Mouse (Mus musculus): Measurements from ENCODE around the gene Syn3. TPM values are rescaled to one million over a fixed set of nuclear protein-coding genes. Genes with fewer than 3 reads are reported as not detected.

The Syn3 gene
- polyA plus RNA-seq, 1 experiment from 2014 or later: 24.8 TPM

- Histone ChIP-seq H3K27ac (ENCODE audit: low read length) (no peak overlapping the region), H3K9ac (replicated peaks; ENCODE audit: low read depth, low read length) (no peak overlapping the region), H3K4me1 (replicated peaks; ENCODE audit: control insufficient read depth, insufficient read depth, low read length) (no peaks in the 10 kb centered on the region), H3K4me2 (ENCODE audit: low read length) (no peak overlapping the region), H3K36me3 (ENCODE audit: control insufficient read depth, insufficient read depth) (peaks cover 12% of the 10 kb centered on the region), H3K4me3 (replicated peaks; ENCODE audit: low read length) (no peak overlapping the region), H3K9me3 (ENCODE audit: control insufficient read depth, low read length) (peaks cover 4% of the 10 kb centered on the region; the same call in 1 of the 2 replicates), H3K27me3 (replicated peaks; ENCODE audit: control insufficient read depth, insufficient read depth, low read length) (no peaks in the 10 kb centered on the region)
- WGBS: 35% methylated on average over 2 of the region's 2 CpGs
- no peak for ATAC-seq
These were observed 441.0 kb downstream of the Syn3 start for GRCm38 (mm10) chr10:86057712-86058111.

- no peak overlapping the region for H3K9ac ChIP-seq (replicated peaks; ENCODE audit: low read depth, low read length)
- no peak overlapping the region for H3K4me3 ChIP-seq (replicated peaks; ENCODE audit: low read length)
- no peak overlapping the region for H3K27ac ChIP-seq (ENCODE audit: low read length)
- 91% methylated on average over 11 of the region's 11 CpGs for WGBS
- no peak overlapping the region for H3K4me2 ChIP-seq (ENCODE audit: low read length)
- peaks cover 4% of the 10 kb centered on the region; the same call in 1 of the 2 replicates for H3K9me3 ChIP-seq (ENCODE audit: control insufficient read depth, low read length)
- no peaks in the 10 kb centered on the region for H3K4me1 ChIP-seq (replicated peaks; ENCODE audit: control insufficient read depth, insufficient read depth, low read length)
- no peak for ATAC-seq
- H3K27me3 ChIP-seq (replicated peaks; ENCODE audit: control insufficient read depth, insufficient read depth, low read length): no peaks in the 10 kb centered on the region
- peaks cover 12% of the 10 kb centered on the region for H3K36me3 ChIP-seq (ENCODE audit: control insufficient read depth, insufficient read depth)
These were observed 441.4 kb downstream of the Syn3 start for GRCm38 (mm10) chr10:86057286-86057685.

- H3K4me3 ChIP-seq (replicated peaks; ENCODE audit: low read length): no peak overlapping the region
These were observed 442.3 kb downstream of the Syn3 start for GRCm38 (mm10) chr10:86056297-86056903.

GRCm38 (mm10) chr10:86052818-86053522 lies 445.7 kb downstream of the Syn3 start:
- no peak for ATAC-seq
- H3K4me1 ChIP-seq (replicated peaks; ENCODE audit: control insufficient read depth, insufficient read depth, low read length): no peaks in the 10 kb centered on the region
- H3K27ac ChIP-seq (ENCODE audit: low read length): no peak overlapping the region

More at GRCm38 (mm10) chr10:86056297-86056903, 442.3 kb downstream of the Syn3 start:
- H3K9ac ChIP-seq (replicated peaks; ENCODE audit: low read depth, low read length): no peak overlapping the region
- no peaks in the 10 kb centered on the region for H3K27me3 ChIP-seq (replicated peaks; ENCODE audit: control insufficient read depth, insufficient read depth, low read length)
- 85% methylated on average over 8 of the region's 8 CpGs for WGBS
- no peaks in the 10 kb centered on the region for H3K4me1 ChIP-seq (replicated peaks; ENCODE audit: control insufficient read depth, insufficient read depth, low read length)
- H3K27ac ChIP-seq (ENCODE audit: low read length): no peak overlapping the region
- peaks cover 12% of the 10 kb centered on the region for H3K36me3 ChIP-seq (ENCODE audit: control insufficient read depth, insufficient read depth)
- H3K9me3 ChIP-seq (ENCODE audit: control insufficient read depth, low read length): peaks cover 4% of the 10 kb centered on the region; the same call in 1 of the 2 replicates
- no peak overlapping the region for H3K4me2 ChIP-seq (ENCODE audit: low read length)
- no peak for ATAC-seq

GRCm38 (mm10) chr10:86050522-86050921 lies 448.2 kb downstream of the Syn3 start:
- H3K9ac ChIP-seq (replicated peaks; ENCODE audit: low read depth, low read length): no peak overlapping the region
- H3K4me2 ChIP-seq (ENCODE audit: low read length): no peak overlapping the region
- H3K27ac ChIP-seq (ENCODE audit: low read length): no peak overlapping the region
- H3K4me3 ChIP-seq (replicated peaks; ENCODE audit: low read length): no peak overlapping the region
- no peaks in the 10 kb centered on the region for H3K27me3 ChIP-seq (replicated peaks; ENCODE audit: control insufficient read depth, insufficient read depth, low read length)
- H3K36me3 ChIP-seq (ENCODE audit: control insufficient read depth, insufficient read depth): peaks cover 3% of the 10 kb centered on the region; the same call in 1 of the 2 replicates
- no peaks in the 10 kb centered on the region for H3K9me3 ChIP-seq (ENCODE audit: control insufficient read depth, low read length)
- ATAC-seq: no peak
- no peaks in the 10 kb centered on the region for H3K4me1 ChIP-seq (replicated peaks; ENCODE audit: control insufficient read depth, insufficient read depth, low read length)
- 82% methylated on average over 2 of the region's 2 CpGs for WGBS

More at GRCm38 (mm10) chr10:86052818-86053522, 445.7 kb downstream of the Syn3 start:
- Histone ChIP-seq H3K36me3 (ENCODE audit: control insufficient read depth, insufficient read depth) (peaks cover 12% of the 10 kb centered on the region), H3K4me2 (ENCODE audit: low read length) (no peak overlapping the region), H3K27me3 (replicated peaks; ENCODE audit: control insufficient read depth, insufficient read depth, low read length) (no peaks in the 10 kb centered on the region), H3K4me3 (replicated peaks; ENCODE audit: low read length) (no peak overlapping the region), H3K9ac (replicated peaks; ENCODE audit: low read depth, low read length) (no peak overlapping the region), H3K9me3 (ENCODE audit: control insufficient read depth, low read length) (peaks cover 4% of the 10 kb centered on the region; the same call in 1 of the 2 replicates)
- 81% methylated on average over 9 of the region's 10 CpGs for WGBS

- 94% methylated on average over 9 of the region's 9 CpGs for WGBS
- ATAC-seq: no peak
These were observed 450.9 kb downstream of the Syn3 start for GRCm38 (mm10) chr10:86047786-86048185.

GRCm38 (mm10) chr10:86046371-86046770 lies 452.3 kb downstream of the Syn3 start:
- H3K4me2 ChIP-seq (ENCODE audit: low read length): no peak overlapping the region
- H3K27me3 ChIP-seq (replicated peaks; ENCODE audit: control insufficient read depth, insufficient read depth, low read length): no peaks in the 10 kb centered on the region
- no peaks in the 10 kb centered on the region for H3K4me1 ChIP-seq (replicated peaks; ENCODE audit: control insufficient read depth, insufficient read depth, low read length)
- H3K9ac ChIP-seq (replicated peaks; ENCODE audit: low read depth, low read length): no peak overlapping the region
- no peak for ATAC-seq
- H3K27ac ChIP-seq (ENCODE audit: low read length): no peak overlapping the region
- H3K4me3 ChIP-seq (replicated peaks; ENCODE audit: low read length): no peak overlapping the region
- no peaks in the 10 kb centered on the region for H3K9me3 ChIP-seq (ENCODE audit: control insufficient read depth, low read length)
- 100% methylated on average over 1 of the region's 1 CpGs for WGBS
- H3K36me3 ChIP-seq (ENCODE audit: control insufficient read depth, insufficient read depth): peaks cover 3% of the 10 kb centered on the region; the same call in 1 of the 2 replicates

More at GRCm38 (mm10) chr10:86047786-86048185, 450.9 kb downstream of the Syn3 start:
- no peaks in the 10 kb centered on the region for H3K27me3 ChIP-seq (replicated peaks; ENCODE audit: control insufficient read depth, insufficient read depth, low read length)
- no peak overlapping the region for H3K4me2 ChIP-seq (ENCODE audit: low read length)
- no peaks in the 10 kb centered on the region for H3K9me3 ChIP-seq (ENCODE audit: control insufficient read depth, low read length)
- H3K9ac ChIP-seq (replicated peaks; ENCODE audit: low read depth, low read length): no peak overlapping the region
- no peak overlapping the region for H3K27ac ChIP-seq (ENCODE audit: low read length)
- H3K4me1 ChIP-seq (replicated peaks; ENCODE audit: control insufficient read depth, insufficient read depth, low read length): no peaks in the 10 kb centered on the region
- no peak overlapping the region for H3K4me3 ChIP-seq (replicated peaks; ENCODE audit: low read length)
- peaks cover 3% of the 10 kb centered on the region; the same call in 1 of the 2 replicates for H3K36me3 ChIP-seq (ENCODE audit: control insufficient read depth, insufficient read depth)

GRCm38 (mm10) chr10:86044066-86044465 lies 454.6 kb downstream of the Syn3 start:
- Histone ChIP-seq H3K4me1 (replicated peaks; ENCODE audit: control insufficient read depth, insufficient read depth, low read length) (no peaks in the 10 kb centered on the region), H3K9ac (replicated peaks; ENCODE audit: low read depth, low read length) (no peak overlapping the region), H3K9me3 (ENCODE audit: control insufficient read depth, low read length) (no peaks in the 10 kb centered on the region), H3K27ac (ENCODE audit: low read length) (no peak overlapping the region), H3K27me3 (replicated peaks; ENCODE audit: control insufficient read depth, insufficient read depth, low read length) (no peaks in the 10 kb centered on the region), H3K4me3 (replicated peaks; ENCODE audit: low read length) (no peak overlapping the region), H3K36me3 (ENCODE audit: control insufficient read depth, insufficient read depth) (peaks cover 3% of the 10 kb centered on the region; the same call in 1 of the 2 replicates), H3K4me2 (ENCODE audit: low read length) (no peak overlapping the region)
- 86% methylated on average over 8 of the region's 8 CpGs for WGBS
- ATAC-seq: no peak

GRCm38 (mm10) chr10:86043651-86044050 lies 455.0 kb downstream of the Syn3 start:
- no peak overlapping the region for H3K4me3 ChIP-seq (replicated peaks; ENCODE audit: low read length)
- no peaks in the 10 kb centered on the region for H3K9me3 ChIP-seq (ENCODE audit: control insufficient read depth, low read length)
- H3K4me2 ChIP-seq (ENCODE audit: low read length): no peak overlapping the region
- no peaks in the 10 kb centered on the region for H3K4me1 ChIP-seq (replicated peaks; ENCODE audit: control insufficient read depth, insufficient read depth, low read length)
- 76% methylated on average over 4 of the region's 4 CpGs for WGBS
- no peaks in the 10 kb centered on the region for H3K27me3 ChIP-seq (replicated peaks; ENCODE audit: control insufficient read depth, insufficient read depth, low read length)
- ATAC-seq: no peak
- H3K27ac ChIP-seq (ENCODE audit: low read length): no peak overlapping the region
- no peak overlapping the region for H3K9ac ChIP-seq (replicated peaks; ENCODE audit: low read depth, low read length)
- peaks cover 3% of the 10 kb centered on the region; the same call in 1 of the 2 replicates for H3K36me3 ChIP-seq (ENCODE audit: control insufficient read depth, insufficient read depth)

All from forebrain, embryonic 16.5 days (tissue).